Mouse (Mus musculus) embryo, embryonic 11.5 days (tissue): ENCODE measurements around the gene Plxnc1.

Source experiments
- DNase-seq: peaks from one replicate; pipeline ENCODE4 v3.0.0-alpha.2; 2012; ENCODE audit warnings: low read depth, low spot score

Gene Plxnc1

GRCm38 (mm10) chr10:94823971-94824760, 120.5 kb downstream of the Plxnc1 start:
- DNase-seq: no peak

- no peak for DNase-seq
Observed at GRCm38 (mm10) chr10:94818781-94819665, 125.6 kb downstream of the Plxnc1 start.

DNA sequence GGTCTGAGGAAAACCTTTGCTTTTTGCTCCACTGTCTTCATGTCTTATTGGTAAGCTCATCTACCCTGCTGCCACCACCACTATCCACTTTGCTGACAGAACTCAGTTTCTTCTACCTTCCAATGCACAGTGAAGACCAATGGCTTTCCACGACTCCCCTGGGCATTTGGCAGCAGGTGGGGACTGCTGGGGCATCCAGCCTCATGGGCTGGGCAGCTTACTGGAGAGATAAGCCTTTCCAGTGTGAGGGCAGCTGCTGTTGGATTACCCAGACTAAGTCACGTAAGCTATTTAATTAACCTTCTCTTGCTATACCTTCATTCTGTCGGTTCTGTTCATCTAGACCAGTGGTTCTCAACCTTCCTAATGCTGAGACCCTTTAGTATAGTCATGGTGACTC, 126.5 kb downstream of the Plxnc1 start:
- DNase-seq: no peak

DNA sequence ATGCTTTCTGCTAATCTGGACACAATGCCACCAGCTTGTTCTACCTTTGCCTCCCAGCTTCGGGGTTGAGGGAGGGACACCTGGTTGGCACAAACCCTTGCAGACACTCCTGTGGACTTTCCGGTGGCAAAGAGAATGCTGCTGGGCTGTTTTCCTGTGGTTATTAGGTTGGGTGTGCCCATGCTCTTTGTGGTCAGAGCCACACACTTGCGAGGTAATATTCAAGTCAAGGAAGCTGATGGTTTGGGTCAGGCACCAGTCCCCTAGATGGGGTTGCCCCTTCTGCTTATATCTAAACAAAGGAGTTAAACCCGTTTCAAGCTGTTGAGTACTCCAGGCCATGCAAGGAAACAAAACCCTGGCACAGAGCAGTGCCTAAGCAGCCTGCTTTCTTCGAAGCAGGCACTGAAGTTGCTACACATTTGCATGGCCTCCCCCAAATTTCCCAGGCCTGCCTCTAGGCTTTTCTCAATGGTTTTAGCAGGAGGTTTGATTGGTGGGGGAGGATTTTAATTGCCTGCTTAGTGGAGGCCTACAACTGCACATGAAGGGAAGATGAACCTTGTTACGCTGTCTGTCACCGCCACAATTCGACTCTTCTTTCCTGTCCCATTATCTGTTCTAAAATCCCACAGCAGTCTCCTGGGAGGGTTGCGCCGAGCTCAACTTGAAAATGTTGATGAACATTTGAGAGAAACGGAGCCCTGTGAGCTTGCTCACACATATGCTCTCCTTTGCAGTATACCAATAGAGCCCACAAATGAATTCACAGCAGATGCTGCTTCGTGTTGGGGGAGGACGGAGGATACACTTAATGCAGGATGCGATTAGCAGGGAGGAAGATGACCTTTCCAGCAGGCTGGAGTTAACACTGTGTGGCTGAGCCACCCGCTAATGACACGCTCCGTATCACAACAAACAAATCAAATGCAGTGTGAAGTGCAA, 132.5 kb downstream of the Plxnc1 start:
- DNase-seq: no peak

DNA sequence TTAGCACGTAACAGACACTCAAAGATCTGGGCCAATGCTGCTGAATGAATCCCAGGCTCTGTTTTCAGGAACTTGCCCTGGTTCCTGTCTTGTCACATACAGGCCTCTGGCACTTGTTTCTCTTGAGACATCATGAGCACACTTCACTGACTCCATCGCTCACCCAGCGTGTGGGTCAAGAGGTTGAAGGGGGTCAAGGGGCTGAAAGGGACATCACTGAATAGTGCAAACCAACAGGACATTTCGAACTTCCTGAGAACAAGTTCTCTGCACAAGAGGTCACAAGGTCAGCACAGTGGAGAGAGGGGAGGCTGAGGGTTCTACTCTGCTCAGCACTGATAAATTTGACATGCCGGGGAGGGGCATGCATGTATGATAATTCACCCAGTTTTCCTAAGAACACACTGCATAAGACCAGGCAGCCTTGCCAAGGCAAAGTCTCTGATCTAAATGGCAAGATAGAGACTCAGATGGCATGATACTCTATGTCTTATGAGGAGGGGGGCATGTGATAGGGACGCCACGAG, 134.6 kb downstream of the Plxnc1 start:
- no peak for DNase-seq

- no peak for DNase-seq
Observed at GRCm38 (mm10) chr10:94808275-94808674, 136.4 kb downstream of the Plxnc1 start.

GRCm38 (mm10) chr10:94807323-94807722, 137.3 kb downstream of the Plxnc1 start:
- no peak for DNase-seq

DNA sequence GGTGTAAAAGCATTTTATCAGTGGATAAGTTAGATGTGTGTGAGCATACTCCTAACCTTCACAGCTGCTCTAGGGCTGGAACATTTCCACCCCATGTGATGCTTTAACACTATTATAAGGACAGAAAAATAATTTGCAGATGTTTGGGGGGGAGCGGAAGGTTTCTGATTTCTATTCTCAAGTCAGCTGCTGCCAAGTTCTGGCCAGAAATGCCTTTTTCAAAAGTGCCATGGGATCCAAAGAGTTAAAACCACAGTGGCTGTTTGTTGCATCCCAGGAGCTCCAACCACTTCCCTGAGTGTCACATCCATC, 139.8 kb downstream of the Plxnc1 start:
- DNase-seq: no peak

DNA sequence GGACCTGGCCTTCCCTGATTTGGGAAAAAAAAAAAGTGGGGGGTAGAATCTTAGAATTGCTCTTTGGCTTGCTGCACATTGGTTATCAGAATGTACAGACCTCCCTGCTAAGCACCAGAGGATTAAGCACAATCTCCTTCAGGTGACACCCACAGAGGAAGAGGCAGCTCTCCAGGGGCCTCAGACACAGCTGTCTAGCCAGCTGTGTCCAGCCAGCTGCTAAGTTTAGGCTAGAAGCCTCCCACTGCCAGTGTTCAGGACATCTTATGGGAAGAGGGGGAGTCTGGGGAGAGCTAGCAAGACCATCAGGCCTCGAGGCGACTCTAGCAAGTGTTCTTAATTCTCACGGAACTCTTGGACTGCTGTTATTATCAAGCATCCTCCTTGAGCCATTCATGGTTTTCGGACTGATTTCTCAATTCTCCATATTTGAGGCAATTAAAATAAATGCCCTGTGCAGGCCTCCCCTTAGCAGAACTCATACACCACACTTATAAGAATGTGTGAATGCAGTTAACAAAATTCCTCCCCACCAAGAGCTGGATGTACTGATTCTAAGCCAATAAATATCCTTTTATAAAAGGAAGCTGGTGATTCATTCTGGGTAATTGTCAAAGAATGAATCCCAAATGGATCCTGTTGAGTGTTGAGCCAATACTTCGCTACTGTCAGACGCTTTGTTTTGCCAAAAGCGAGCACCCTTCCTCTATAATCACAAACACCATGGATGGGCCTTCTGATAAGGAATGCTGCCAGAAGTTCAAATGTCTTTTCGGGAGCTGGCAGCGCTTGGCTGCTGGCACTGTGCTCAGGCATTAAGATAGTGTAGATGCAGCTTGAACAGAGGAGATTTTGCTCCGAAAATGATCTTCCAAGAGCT, 140.4 kb downstream of the Plxnc1 start:
- DNase-seq: no peak

GRCm38 (mm10) chr10:94800677-94801354, 143.8 kb downstream of the Plxnc1 start:
- DNase-seq: no peak

DNA sequence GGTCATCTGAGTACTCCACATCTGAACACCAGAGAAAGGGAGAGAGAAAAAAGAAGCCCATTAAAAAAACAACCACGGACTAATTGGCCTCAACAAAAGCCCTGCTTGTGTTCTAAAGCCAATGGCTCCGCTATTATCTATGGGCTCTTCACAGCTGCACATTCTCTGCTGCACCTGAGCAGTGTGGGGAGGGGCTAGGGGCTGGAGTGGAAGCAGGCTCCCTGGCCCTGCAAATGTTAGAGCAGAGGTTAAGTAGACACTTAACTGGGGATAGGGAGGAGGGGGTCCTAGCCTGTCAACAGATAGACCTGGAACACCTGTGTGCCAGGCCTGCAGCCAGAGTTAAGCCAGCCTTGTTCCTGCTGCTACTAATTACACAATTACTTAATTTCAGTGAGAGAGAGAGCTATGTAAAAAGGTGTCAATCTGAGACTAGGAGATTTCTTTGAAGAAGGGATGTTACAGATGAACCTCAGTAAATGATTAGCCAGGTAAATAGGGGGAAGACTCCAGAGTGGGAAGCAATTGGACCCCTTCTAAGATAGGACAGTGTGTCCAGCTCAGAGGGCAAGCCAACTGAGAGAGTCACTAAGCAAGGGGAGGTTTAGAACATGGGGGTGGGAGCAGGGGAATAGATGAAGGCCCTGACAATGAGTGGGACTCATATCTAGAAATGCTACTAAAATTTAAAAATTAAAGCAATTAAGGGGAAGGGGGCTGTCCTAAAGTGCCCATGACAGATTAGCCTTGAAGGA, 145.0 kb downstream of the Plxnc1 start:
- no peak for DNase-seq

- DNase-seq: no peak
Observed at GRCm38 (mm10) chr10:94798128-94798527, 146.5 kb downstream of the Plxnc1 start.

DNA sequence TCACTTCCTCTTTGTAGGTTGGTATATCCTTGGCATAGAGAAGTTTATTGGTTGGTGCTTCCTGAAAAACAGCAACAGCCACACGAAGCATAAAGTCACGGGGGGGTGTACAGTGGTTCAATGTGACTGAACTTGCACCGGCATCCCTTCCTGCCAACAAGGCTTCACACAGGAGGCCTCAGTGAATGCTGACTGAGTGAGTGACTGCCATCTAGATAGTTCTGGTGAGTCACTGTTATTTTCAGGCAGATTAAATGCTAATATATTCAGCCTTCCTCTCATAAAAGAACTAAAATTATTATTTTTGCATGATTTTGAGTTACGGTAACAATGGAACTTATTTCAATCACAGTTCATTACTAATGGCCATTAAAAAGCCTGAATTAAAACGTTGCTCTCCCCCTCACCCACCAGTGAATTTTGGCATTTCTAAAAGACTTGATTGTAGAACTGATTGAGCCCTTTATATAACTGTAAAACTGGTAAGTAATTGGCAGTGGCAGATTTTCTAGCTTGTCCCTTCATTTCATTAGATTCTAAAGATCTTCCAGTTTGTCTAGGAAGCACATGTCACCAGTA, 149.9 kb downstream of the Plxnc1 start:
- DNase-seq: no peak

DNA sequence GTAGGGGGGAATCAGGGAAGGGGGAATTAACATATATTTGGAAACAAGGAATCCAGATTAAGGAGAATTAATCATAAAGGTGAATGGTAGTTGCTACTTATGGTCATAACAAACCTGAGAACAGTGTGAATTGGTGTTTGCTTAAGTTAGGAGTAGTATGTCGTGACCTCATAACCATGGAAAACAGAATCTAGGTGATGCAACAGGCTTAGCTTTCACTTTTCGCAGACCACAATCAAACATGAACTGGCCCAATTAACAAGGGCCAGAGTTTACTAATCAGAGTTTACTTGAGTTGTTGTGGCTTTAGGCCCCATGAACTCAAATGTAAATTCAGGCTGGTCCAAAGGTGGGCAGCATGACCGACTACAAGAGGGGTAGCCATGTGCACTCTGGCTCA, 150.7 kb downstream of the Plxnc1 start:
- no peak for DNase-seq

DNA sequence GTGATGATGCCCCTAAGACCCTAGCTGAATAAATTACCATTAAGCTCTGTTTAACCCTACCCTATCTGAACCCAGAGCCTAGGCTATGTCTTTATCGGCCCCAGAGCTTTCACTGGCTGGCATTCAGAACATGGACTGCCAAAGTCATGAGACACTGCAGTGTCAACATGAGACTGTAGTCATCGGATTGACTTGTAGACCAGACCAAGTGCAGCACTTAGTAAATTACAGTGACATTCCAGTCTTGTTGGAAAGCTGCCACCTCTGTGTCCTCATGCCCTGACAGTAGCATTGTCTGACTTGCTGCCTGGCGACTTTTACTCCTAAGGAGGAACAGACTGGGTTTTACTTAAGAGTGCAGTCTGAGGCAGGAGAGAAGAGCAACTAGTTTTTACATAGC, 155.4 kb downstream of the Plxnc1 start:
- no peak for DNase-seq

DNA sequence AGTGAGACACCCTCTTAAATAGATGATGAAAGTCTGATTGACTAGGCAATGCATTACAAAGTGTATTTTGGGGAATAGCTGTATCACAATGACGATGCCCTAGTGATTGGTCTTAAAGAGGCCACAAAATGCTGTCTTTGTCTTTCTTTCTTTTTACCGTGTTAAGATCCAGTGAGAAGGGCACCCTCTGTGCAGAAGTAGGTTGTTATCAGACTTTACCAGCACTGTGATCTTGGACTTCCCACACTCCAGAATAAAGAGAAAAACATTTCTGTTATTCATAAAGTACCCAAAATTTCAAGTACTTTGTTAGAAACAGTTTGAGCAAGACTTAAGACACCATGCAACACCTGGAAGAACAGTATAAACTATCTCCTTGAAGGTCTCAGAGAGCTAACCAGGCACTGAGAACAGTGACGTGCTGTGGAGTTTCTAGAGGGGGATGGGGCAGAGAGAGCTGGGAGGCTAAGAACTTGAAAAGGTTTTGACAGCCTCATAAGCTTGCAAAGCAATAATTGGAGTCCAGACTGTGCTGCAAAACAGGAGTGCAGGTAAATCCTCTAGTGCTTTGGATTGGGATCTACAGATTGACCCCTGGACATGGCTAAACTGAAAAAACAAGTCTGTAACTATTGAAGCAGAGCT, 163.9 kb downstream of the Plxnc1 start:
- no peak for DNase-seq

DNA sequence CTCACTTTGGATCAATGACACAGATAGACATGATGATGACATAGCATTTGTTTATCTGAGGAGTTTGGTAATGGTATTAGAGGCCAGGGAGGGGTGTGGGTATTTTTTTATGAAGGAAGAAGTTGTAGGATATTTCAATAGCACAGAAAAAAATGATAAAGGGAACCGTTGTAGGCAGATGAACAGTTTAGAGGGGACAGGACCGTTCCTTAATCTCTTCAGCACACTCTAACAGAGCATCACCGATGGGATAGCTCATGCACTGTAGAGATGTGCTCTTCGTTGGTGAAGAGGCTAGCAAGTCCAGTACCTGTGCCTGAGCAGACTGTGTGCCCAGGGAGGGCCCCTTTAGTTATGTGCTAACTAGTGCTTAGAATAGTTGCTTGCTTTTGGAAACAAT, 165.3 kb downstream of the Plxnc1 start:
- DNase-seq: no peak

GRCm38 (mm10) chr10:94777576-94777975, 167.1 kb downstream of the Plxnc1 start:
- DNase-seq: no peak
